Mouse (Mus musculus): ENCODE results near the gene Grb10.

GRCm38 (mm10) chr11:12032831-12033230 is 5.7 kb downstream of the Grb10 start:
- TF ChIP-seq CTCF (IDR thresholded peaks at IDR 0.05; ENCODE audit: borderline replicate concordance, insufficient read depth, low read length) (no peak), POLR2A (IDR thresholded peaks at IDR 0.05; ENCODE audit: low read depth, low read length) (no peak)
